Mouse (Mus musculus): ENCODE measurements around the gene Prrt3.

GRCm38 (mm10) chr6:113517434-113518080 is 15.8 kb upstream of the Prrt3 start:
- no peak for TF ChIP-seq POLR2A (IDR thresholded peaks at IDR 0.05; ENCODE audit: insufficient read depth, low read depth, low read length)
- no peak for TF ChIP-seq CTCF (IDR thresholded peaks at IDR 0.05; ENCODE audit: insufficient read depth, low read depth, low read length)

All from olfactory bulb, adult 2 months (tissue).